Mouse (Mus musculus) thymus, adult 2 months (tissue): ENCODE data around the gene Smoc2. TPM values are rescaled to one million over a fixed set of nuclear protein-coding genes. Genes with fewer than 3 reads are reported as not detected.

Experiments used
- DNase-seq: peaks from one replicate; pipeline ENCODE4 v3.0.0; 2021
- H3K27ac ChIP-seq: fragments of 200-500 bp; 2 replicates; pipeline ENCODE4 v1.5.1; 2012; ENCODE audit warnings: low read length, control low read depth; ENCODE audit not compliant: control insufficient read depth, insufficient read depth
- H3K27me3 ChIP-seq: fragments of 200-500 bp; 2 replicates; pipeline ENCODE4 v1.6.1; 2012; ENCODE audit warnings: mild to moderate bottlenecking, low read length, moderate library complexity, mixed read lengths; ENCODE audit not compliant: control insufficient read depth, insufficient read depth
- H3K36me3 ChIP-seq: fragments of 200-500 bp; 2 replicates; pipeline ENCODE4 v1.6.1; 2012; ENCODE audit warnings: mild to moderate bottlenecking, low read length, moderate library complexity; ENCODE audit not compliant: control insufficient read depth, insufficient read depth
- H3K4me1 ChIP-seq: fragments of 200-500 bp; replicated peaks from 2 replicates; pipeline ENCODE4 v1.6.1; 2012; ENCODE audit warnings: low read length; ENCODE audit not compliant: control insufficient read depth, insufficient read depth
- H3K4me3 ChIP-seq: fragments of 200-500 bp; 2 replicates; pipeline ENCODE4 v1.5.1; 2012; ENCODE audit warnings: mild to moderate bottlenecking, low read length, control low read depth, moderate library complexity; ENCODE audit not compliant: control insufficient read depth, insufficient read depth
- CTCF ChIP-seq: fragments of 200-500 bp; IDR thresholded peaks from 2 replicates; pipeline ENCODE4 v1.5.1; 2012; ENCODE audit warnings: mild to moderate bottlenecking, control low read depth, low read length, moderate library complexity, borderline replicate concordance; ENCODE audit not compliant: control insufficient read depth, poor library complexity, insufficient read depth; ENCODE audit errors: extremely low read depth
- POLR2A ChIP-seq: fragments of 200-500 bp; IDR thresholded peaks from 2 replicates; pipeline ENCODE4 v1.6.1; 2012; ENCODE audit warnings: mild to moderate bottlenecking, low read length, control low read depth, moderate library complexity; ENCODE audit not compliant: control insufficient read depth, poor library complexity, insufficient read depth; ENCODE audit errors: extremely low read depth
- WGBS: fragments of 180-500 bp; shearing (Covaris S2); methylation state at CpG from one replicate; pipeline ENCODE4 v1.1.7; 2018; 5-methylcytosine and 5-hydroxymethylcytosine counted together
- polyA plus RNA-seq: library from polyadenylated mRNA; depleted of rRNA; stranded (reverse); fragments of >200 nt; gene quantifications from 2 replicates; pipeline ENCODE4 v1.2.3, GENCODE M21; 2012

Gene Smoc2
- polyA plus RNA-seq, 1 experiment = 17.8 TPM

GRCm38 (mm10) chr17:14397456-14397855, 118.2 kb downstream of the Smoc2 start:
- no peak for DNase-seq

GRCm38 (mm10) chr17:14398650-14399424, 119.5 kb downstream of the Smoc2 start:
- Histone ChIP-seq H3K27me3 (no peaks in the 10 kb centered on the region), H3K4me3 (no peak overlapping the region), H3K4me1 (no peaks in the 10 kb centered on the region), H3K36me3 (no peaks in the 10 kb centered on the region), H3K27ac (no peak overlapping the region)
- TF ChIP-seq POLR2A (no peak), CTCF (no peak)
- DNase-seq = no peak
- WGBS = 95% methylated on average over 8 of the region's 8 CpGs

More at GRCm38 (mm10) chr17:14397456-14397855, 118.2 kb downstream of the Smoc2 start:
- no peaks in the 10 kb centered on the region for H3K36me3 ChIP-seq
- no peaks in the 10 kb centered on the region for H3K27me3 ChIP-seq
- no peak overlapping the region for H3K4me3 ChIP-seq
- no peak overlapping the region for H3K27ac ChIP-seq
- H3K4me1 ChIP-seq = no peaks in the 10 kb centered on the region
- WGBS = 77% methylated on average over 5 of the region's 5 CpGs
- no peak for TF ChIP-seq POLR2A

- H3K4me1 ChIP-seq = no peaks in the 10 kb centered on the region
- DNase-seq = no peak
- WGBS = 79% methylated on average over 5 of the region's 5 CpGs
- H3K27ac ChIP-seq = no peak overlapping the region
- no peaks in the 10 kb centered on the region for H3K36me3 ChIP-seq
- H3K27me3 ChIP-seq = no peaks in the 10 kb centered on the region
- TF ChIP-seq CTCF (no peak), POLR2A (no peak)
- no peak overlapping the region for H3K4me3 ChIP-seq
Observed at GRCm38 (mm10) chr17:14400960-14401359, 121.7 kb downstream of the Smoc2 start.

- Histone ChIP-seq H3K27me3 (no peaks in the 10 kb centered on the region), H3K27ac (no peak overlapping the region), H3K36me3 (no peaks in the 10 kb centered on the region), H3K4me3 (no peak overlapping the region), H3K4me1 (no peaks in the 10 kb centered on the region)
- DNase-seq = no peak
- 85% methylated on average over 5 of the region's 5 CpGs for WGBS
- TF ChIP-seq CTCF (no peak), POLR2A (no peak)
Observed at GRCm38 (mm10) chr17:14407874-14408273, 128.6 kb downstream of the Smoc2 start.

GRCm38 (mm10) chr17:14412460-14412859, 133.2 kb downstream of the Smoc2 start:
- Histone ChIP-seq H3K27me3 (no peaks in the 10 kb centered on the region), H3K36me3 (no peaks in the 10 kb centered on the region), H3K4me1 (no peaks in the 10 kb centered on the region), H3K27ac (no peak overlapping the region), H3K4me3 (no peak overlapping the region)
- no peak for TF ChIP-seq CTCF
- TF ChIP-seq POLR2A = no peak
- 78% methylated on average over 2 of the region's 2 CpGs for WGBS
- no peak for DNase-seq

DNA sequence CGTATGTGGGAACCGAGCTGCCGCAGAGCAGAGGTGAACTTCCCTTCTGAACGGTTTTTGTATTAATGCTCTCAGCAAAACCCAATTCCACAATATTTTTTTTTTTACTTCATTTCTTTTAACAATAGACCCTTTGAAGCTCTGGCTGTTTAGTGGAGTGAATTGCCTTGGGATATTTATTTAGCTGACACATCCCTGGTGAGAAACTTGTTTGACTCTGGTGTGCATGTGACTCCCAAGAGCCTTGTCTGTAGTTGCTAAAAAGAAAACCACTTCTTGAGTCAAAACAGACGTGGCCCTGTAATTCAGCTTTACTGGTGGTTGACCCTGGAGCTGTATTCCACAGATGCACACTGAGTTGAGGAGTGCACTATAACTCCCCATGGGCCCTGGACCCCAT, 135.2 kb downstream of the Smoc2 start:
- Histone ChIP-seq H3K27ac (no peak overlapping the region), H3K4me1 (no peaks in the 10 kb centered on the region), H3K27me3 (no peaks in the 10 kb centered on the region), H3K36me3 (no peaks in the 10 kb centered on the region), H3K4me3 (no peak overlapping the region)
- 87% methylated on average over 5 of the region's 5 CpGs for WGBS
- DNase-seq = no peak
- TF ChIP-seq CTCF = no peak
- no peak for TF ChIP-seq POLR2A
